Mouse (Mus musculus): ENCODE measurements at regions not wholly inside any gene's neighbourhood (a gene's known extent, or its start where the extent isn't known, plus 50 kb on each side); places are given as distances from the start of the nearest gene placed in this dataset.

- no peak for DNase-seq (ENCODE audit: low spot score)
Measured at GRCm38 (mm10) chr12:25187216-25187615, 90.3 kb upstream of the Id2 start.

GRCm38 (mm10) chr12:25182680-25183079 is 85.7 kb upstream of the Id2 start:
- no peak for DNase-seq (ENCODE audit: low spot score)

DNA sequence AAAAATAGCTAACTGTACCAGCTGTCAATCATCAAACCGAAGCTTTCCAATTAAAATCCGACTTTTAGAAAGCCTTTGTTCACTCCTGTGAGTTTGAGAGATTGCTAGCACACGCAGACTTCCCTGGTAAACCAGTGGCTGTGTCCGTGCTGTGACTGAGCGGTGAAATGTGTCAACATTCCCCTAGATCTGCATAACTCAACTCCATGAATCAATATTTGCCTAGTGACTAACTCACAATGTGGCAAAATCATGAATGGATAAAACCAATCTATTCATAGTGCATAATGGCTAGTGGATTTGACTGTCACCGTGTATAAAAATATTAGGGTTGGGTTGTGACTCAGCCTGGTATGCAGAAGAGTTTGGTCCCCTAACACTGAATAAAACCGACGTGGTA is 84.4 kb upstream of the Id2 start:
- DNase-seq (ENCODE audit: low spot score) = no peak

DNA sequence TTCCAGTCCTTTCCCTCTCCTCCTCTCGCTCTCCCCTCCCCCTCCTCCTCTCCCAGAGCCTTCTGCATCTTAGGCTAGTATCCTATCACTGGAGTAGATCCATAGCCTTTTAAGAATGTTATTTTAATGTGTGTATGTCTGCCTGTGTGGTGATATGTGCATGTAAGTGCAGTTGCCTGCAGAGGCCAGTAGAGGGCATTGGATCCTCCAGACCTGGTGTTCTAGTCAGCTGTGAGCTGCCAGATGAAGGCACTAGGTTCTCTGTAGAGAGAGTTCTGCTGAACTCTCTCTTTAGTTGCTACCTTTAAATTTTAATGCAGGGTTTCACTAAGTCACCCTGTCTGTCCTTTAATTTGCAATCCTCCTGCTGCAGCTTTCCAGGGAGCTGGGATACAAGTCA is 83.9 kb upstream of the Id2 start:
- DNase-seq (ENCODE audit: low spot score) = no peak

GRCm38 (mm10) chr12:25180289-25180688 is 83.3 kb upstream of the Id2 start:
- DNase-seq (ENCODE audit: low spot score) = no peak

GRCm38 (mm10) chr12:25178491-25179115 is 81.7 kb upstream of the Id2 start:
- no peak for DNase-seq (ENCODE audit: low spot score)

GRCm38 (mm10) chr12:25177827-25178226 is 80.9 kb upstream of the Id2 start:
- DNase-seq (ENCODE audit: low spot score) = no peak

DNA sequence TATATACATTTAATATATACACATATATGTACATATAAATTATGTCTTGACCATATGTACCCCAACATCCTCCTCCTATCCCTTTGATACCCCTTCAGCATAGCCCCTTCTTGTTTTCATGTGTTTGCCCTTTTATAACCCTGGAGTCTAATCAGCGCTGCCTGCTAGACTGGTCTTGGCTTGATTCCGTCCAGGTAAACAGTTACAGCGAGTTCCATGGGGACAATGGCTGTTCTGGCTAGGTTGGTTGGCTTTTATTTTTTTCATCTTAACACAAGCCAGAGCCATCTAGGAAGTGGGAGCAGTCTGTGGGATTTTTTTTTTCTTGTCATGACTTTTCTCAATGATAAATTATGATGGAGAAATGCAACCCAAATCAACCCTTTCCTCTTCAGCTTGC is 79.6 kb upstream of the Id2 start:
- no peak for DNase-seq (ENCODE audit: low spot score)

DNA sequence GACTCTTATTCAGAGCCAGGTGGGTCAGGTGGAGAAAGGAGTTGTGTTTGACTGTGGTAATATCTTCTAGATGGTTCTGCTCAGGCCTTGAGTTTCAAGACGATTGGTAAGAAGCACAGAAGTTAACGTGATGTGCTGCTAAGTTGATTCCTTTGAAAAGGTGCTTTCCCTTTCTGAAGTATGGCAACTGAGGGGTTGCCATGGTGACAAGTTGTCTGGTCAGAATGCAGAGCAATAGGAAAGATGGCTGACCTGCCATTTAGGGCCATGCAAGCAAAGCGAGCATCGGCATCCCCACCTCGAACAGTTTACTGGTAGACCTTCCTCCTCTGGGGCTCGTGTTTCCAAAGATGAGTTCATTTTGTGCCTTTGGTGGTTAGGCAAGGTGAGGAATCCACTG is 76.1 kb upstream of the Id2 start:
- no peak for DNase-seq (ENCODE audit: low spot score)

- no peak for DNase-seq (ENCODE audit: low spot score)
Measured at GRCm38 (mm10) chr12:25172450-25172849, 75.5 kb upstream of the Id2 start.

DNA sequence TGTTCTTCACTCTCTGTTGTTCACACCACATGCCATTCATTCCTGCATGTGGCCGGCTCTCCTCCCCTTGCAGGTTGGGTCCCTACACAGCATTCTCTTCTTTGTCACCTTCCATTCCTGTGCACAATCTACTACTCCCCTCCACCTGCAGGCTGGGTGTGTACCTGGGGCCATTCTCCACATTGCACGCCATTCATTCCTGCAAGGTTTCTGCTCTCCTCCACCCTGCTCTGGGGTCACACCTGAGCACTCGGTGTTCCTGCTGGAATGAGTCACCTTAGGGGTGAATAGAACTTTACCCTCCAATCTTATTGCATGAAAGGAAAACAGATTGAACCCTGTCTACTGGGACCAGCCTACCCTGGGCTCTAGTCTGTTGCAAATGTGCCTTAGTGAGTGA is 72.7 kb upstream of the Id2 start:
- DNase-seq (ENCODE audit: low spot score) = no peak

GRCm38 (mm10) chr12:25168213-25168545 is 71.2 kb upstream of the Id2 start:
- no peak for DNase-seq (ENCODE audit: low spot score)

GRCm38 (mm10) chr12:25167504-25168212 is 70.7 kb upstream of the Id2 start:
- no peak for DNase-seq (ENCODE audit: low spot score)

DNA sequence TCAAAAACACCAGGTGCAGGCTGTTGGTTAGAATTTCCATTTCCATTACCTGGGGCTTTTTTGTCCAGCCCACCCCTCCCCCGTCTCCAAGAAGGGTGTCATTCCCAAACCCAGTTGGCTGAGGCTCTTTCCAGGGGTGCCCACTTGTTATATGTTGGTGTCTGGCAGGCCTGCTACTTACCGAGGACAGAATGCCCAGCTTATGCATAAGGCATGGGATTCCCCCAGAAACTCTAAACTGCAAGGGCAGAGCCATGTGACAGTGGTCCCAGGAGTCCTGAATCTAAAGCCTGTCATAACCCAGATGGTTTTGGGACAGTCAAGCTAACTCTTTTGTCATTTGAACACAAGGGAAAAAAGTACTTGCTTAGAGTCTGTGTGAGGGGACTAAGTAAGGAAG is 69.6 kb upstream of the Id2 start:
- DNase-seq (ENCODE audit: low spot score) = no peak

- DNase-seq (ENCODE audit: low spot score) = peak; percentile 79
Measured at GRCm38 (mm10) chr12:25165650-25166049, 68.7 kb upstream of the Id2 start.

- DNase-seq (ENCODE audit: low spot score) = no peak
Measured at GRCm38 (mm10) chr12:25164724-25165123, 67.8 kb upstream of the Id2 start.

GRCm38 (mm10) chr12:25163541-25163940 is 66.6 kb upstream of the Id2 start:
- DNase-seq (ENCODE audit: low spot score) = peak; percentile 74

- no peak for DNase-seq (ENCODE audit: low spot score)
Measured at GRCm38 (mm10) chr12:25162843-25163242, 65.9 kb upstream of the Id2 start.

DNA sequence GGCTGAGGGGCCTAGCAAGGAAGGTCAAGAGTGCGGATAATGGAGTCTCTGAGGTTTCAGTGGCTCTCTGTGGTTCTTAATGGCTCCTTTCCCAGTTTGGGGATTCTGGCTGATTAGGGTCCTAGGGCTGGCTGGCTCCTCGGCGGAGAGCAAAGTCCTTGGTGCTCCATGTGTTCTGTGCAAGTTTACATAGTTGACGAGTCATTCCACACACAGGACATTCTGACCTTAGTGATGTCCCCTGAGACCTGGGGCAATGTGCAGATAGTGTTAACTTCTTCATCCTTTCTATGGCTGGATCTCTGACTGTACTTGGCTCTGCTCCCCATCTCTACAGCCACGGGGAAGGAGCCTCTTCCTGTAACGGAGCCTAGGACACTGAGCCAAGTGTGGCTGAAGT is 65.0 kb upstream of the Id2 start:
- peak; percentile 48 for DNase-seq (ENCODE audit: low spot score)

GRCm38 (mm10) chr12:25160990-25161843 is 64.3 kb upstream of the Id2 start:
- no peak for DNase-seq (ENCODE audit: low spot score)

DNA sequence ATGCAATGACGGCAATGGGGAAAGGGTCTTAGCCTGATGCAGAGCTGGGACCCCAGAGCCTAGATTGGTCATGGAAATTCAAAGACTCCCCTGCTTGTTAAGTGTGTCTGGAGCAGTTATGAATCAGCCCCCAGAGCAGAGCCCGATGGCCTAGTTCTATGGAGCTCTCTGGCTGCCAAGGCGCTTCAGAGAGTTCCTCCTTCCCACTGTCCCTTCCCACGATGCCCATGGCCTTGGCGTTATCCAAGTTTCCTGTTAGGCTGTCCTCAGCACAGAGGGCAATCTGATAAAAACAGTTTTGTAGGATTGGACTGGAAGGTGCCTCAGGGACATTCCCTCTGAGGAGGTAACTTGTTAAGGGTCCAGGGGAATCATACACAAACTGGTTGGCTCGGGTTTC is 62.2 kb upstream of the Id2 start:
- no peak for DNase-seq (ENCODE audit: low spot score)

- no peak for DNase-seq (ENCODE audit: low spot score)
Measured at GRCm38 (mm10) chr12:25157238-25157637, 60.3 kb upstream of the Id2 start.

DNA sequence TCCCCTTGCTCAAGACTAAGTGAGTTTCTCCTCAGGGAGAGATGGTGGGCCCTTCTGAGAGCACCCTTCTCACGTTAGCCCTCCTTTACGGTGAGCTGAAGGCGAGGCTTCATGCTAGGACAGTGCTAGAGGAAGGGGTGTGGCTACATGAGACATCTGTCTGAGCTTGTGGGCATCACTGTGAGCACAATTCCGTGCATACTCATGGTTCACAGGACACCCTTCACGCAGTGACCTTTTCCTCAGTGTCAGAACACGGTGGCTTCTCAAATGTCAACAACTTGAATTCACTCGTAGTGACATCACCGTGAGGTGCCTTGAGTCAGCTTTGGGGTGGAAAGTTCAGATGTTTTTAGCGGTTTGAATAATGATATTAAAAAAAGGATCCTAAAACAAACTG is 58.5 kb upstream of the Id2 start:
- DNase-seq (ENCODE audit: low spot score) = peak; percentile 33

Measured in adipocyte (in vitro differentiated cells).